Mouse (Mus musculus) testis, postnatal 10 days (tissue): ENCODE measurements around the gene Rims4.
A peak's percentile ranks its signal among the peaks of the same experiment; 100 is the strongest.

Experiments
- DNase-seq: peaks from one replicate; pipeline ENCODE4 v3.0.0; 2021; ENCODE audit warnings: low spot score

Rims4 gene

DNA sequence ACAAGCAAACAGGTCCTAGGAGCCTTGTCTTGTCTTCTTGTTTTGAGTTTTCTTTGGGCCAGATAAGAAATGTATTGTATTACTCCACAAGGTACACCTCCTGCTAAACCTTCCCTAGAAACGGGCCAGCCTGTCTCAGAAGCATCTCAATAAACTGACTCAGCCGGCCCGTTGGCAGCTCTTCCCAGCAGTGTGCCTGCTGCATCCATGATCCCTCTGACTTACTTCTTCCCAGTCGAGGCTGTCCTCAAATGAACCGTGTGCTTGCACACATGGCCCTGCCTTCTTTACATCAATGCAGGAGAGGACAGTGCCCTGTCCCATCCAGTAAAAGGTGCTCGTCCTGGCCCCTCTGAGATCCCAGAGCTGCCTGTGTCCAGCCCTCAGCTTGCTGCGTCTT lies 8.9 kb downstream of the Rims4 start:
- no peak for DNase-seq

DNA sequence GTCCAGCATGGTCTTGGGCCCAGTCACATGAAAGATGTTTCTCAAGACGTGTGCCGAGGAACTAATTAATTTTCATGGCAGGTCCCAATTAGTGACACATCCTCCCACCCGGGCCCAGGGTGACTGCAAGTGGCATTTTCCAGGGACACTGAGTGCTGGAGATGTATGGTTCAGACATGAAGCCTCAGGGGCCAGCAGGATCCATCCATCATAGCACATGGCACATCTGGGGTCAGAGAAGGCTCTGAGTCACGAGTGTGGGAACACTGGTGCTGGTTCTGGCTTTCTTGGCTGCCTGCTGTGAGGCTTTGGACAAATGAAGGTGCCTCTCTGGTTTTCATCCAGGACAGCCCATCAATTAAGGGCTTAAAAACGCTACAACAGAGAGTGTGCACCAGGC lies 11.4 kb downstream of the Rims4 start:
- no peak for DNase-seq

DNA sequence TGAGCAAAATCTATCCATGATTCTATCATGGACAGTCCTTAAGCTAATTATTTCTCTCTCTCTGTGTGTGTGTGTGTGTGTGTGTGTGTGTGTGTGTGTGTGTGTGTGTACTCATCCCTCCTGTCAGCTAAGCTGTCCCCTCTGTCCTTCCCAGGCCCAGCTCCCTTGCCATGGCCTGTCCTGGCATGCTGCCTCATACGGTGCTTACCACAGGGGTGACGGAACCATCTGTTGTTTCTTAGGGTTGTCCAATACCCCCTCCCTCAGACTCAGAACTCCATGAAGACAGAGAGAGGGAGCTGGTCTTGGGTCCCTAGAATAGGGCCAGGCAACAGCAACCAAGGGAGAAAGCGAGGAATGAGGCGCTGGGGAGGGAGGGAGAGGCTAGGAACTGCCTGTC lies 14.2 kb downstream of the Rims4 start:
- DNase-seq = no peak

GRCm38 (mm10) chr2:163903461-163903860 lies 15.0 kb downstream of the Rims4 start:
- no peak for DNase-seq

GRCm38 (mm10) chr2:163902448-163902847 lies 16.0 kb downstream of the Rims4 start:
- DNase-seq = no peak

GRCm38 (mm10) chr2:163901043-163901442 lies 17.4 kb downstream of the Rims4 start:
- no peak for DNase-seq

GRCm38 (mm10) chr2:163899910-163900411 lies 18.5 kb downstream of the Rims4 start:
- no peak for DNase-seq

DNA sequence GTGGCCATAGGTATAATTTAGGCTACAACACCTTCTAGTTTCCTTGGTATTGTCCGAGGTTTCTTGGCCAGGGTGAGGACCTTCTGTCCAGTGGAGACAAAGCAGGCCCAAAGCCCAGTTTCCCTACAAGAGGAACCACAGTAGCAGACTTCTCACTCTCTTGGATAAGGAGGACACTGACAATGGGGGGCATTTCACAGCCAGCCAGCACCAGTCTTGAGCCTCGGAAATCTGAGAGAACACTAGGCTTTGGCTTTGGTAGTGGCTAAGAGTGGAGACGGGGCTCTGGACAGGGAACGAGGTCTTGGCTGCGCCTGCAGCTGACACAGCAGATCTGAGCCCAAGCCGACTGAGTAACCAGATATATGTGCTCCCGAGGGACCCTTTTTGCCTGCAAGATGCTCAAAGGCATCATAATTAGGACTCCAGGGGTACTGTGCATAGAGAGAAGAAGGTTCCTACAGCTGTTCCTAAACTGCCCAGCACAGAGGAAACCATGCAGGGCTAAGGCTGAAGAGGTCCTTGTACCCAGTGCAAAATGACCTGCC lies 20.4 kb downstream of the Rims4 start:
- DNase-seq = no peak

GRCm38 (mm10) chr2:163897026-163897425 lies 21.5 kb downstream of the Rims4 start:
- no peak for DNase-seq

GRCm38 (mm10) chr2:163895156-163895555 lies 23.3 kb downstream of the Rims4 start:
- DNase-seq = no peak

GRCm38 (mm10) chr2:163893446-163894370 lies 24.8 kb downstream of the Rims4 start:
- no peak for DNase-seq

GRCm38 (mm10) chr2:163891271-163891670 lies 27.2 kb downstream of the Rims4 start:
- DNase-seq = no peak

GRCm38 (mm10) chr2:163890586-163890985 lies 27.9 kb downstream of the Rims4 start:
- no peak for DNase-seq

- peak; percentile 80 for DNase-seq
Measured at GRCm38 (mm10) chr2:163889411-163889810, 29.1 kb downstream of the Rims4 start.

- no peak for DNase-seq
Measured at GRCm38 (mm10) chr2:163882859-163883652, 35.4 kb downstream of the Rims4 start.

DNA sequence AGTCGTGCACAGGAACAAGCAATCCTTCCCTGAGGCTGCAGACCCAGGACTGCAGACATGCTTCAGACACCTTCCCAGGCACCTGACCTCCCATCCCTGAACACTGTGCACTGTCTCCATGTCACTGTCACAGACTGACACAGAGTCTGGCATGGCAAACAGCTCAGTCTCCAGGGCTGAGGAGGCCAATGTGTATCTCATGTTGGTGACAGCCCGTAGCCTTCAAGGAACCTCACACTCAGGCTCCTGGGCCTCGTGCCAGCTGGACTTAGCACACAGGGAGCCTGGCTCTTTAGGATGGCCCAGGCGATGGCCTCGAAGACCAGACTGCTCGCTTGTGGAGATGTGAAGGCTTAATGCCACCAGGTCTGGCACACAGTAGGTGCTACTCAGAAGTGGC lies 37.6 kb downstream of the Rims4 start:
- peak; percentile 76 for DNase-seq

- no peak for DNase-seq
Measured at GRCm38 (mm10) chr2:163876830-163877498, 41.5 kb downstream of the Rims4 start.

- DNase-seq = peak; percentile 69
Measured at GRCm38 (mm10) chr2:163875484-163875883, 43.0 kb downstream of the Rims4 start.

GRCm38 (mm10) chr2:163874877-163875276 lies 43.6 kb downstream of the Rims4 start:
- DNase-seq = no peak

- DNase-seq = no peak
Measured at GRCm38 (mm10) chr2:163871906-163872305, 46.6 kb downstream of the Rims4 start.

DNA sequence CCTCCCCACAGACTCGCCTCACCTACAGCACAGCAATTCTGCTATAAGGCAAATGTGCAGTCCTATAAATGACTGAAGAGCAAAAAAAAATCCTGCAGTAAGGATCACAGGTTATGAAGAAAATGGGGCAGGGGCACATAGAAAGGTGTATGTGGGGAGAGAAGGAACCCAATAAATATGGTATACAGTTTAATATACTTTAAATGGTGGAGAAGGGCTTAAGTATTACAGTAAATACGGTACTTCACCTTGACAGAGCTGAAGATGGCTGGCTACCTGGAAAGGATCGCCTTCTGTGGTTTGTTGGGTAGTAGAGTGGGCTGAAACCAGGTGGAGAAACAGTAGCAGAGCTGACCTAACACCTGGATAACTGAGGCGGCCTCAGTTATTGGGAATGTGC lies 47.2 kb downstream of the Rims4 start:
- no peak for DNase-seq

DNA sequence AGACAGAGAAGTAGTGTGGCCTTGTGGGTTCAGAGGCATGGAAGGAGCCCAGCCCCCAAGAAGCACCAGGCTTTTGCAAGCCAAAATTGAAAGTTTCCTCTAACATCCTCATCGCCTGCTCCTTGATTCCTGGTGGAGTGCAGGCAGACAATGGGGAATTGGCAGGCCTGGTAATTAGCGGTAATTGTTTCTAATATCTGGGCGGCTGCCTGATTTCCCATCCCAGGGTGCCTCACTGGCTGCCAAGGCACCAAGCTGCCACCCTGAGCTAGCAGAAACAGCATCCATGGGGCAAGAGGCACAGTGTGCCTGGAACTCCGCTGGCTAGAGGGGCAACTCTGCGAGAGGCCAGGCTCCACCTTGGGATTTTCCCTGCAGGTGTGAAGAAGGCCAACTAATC lies 48.7 kb downstream of the Rims4 start:
- DNase-seq = no peak
